Mouse (Mus musculus): ENCODE data around the gene Hmgcs2.

DNA sequence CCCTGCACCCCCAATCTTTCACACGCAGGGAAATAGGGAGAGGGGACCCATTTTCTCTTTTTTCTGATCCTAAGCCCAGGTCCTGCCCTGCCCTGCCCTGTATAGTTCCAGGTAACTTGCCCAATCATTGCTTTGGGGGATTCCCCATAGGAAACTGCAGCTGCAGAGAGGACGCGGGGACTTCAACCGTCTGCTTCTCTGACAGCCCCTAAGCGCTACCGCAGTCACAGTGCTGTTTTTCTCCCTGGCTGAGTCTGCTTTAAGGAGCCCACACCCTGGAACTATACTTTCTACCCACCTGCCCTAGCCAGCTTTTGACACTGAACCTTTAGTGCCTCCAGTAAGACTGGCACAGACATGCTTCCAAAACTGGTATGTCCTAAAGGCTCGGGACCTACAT is 55.7 kb downstream of the Hmgcs2 start:
- TF ChIP-seq EP300 (IDR thresholded peaks at IDR 0.05; ENCODE audit: insufficient read depth, low read depth, low read length), result no peak
- TF ChIP-seq CTCF (IDR thresholded peaks at IDR 0.05; ENCODE audit: low read depth, low read length), result no peak
- TF ChIP-seq POLR2A (IDR thresholded peaks at IDR 0.05; ENCODE audit: insufficient read depth, low read length), result no peak

Measured in ES-Bruce4 (cell line).